Mouse (Mus musculus): ENCODE data around the gene Ankrd63. TPM values are rescaled to one million over a fixed set of nuclear protein-coding genes. Genes with fewer than 3 reads are reported as not detected.

The Ankrd63 gene
- polyA plus RNA-seq, 1 experiment from 2014 or later, result 2.1 TPM

- Histone ChIP-seq H3K36me3 (ENCODE audit: control insufficient read depth, insufficient read depth, low read length) (peaks cover 6% of the 10 kb centered on the region; the same call in 1 of the 2 replicates), H3K4me2 (ENCODE audit: low read length) (no peak overlapping the region), H3K27me3 (ENCODE audit: control insufficient read depth, insufficient read depth, low read length) (peaks cover 43% of the 10 kb centered on the region), H3K27ac (replicated peaks in 1 of 2; ENCODE audit: control insufficient read depth in 1 of 2, insufficient read depth in 1 of 2, low read depth in 2 of 2, low read length in 2 of 2) (peak overlapping the region; percentile 20 to 37; a peak in 1 of 4 replicates), H3K9me3 (ENCODE audit: control insufficient read depth, low read length) (no peaks in the 10 kb centered on the region), H3K4me1 (ENCODE audit: control insufficient read depth in 2 of 2, insufficient read depth in 2 of 2, low read length in 2 of 2) (peaks cover 36 to 42% of the 10 kb centered on the region in 2 experiments), H3K4me3 (ENCODE audit: control insufficient read depth in 1 of 2, insufficient read depth in 1 of 2, low read depth in 1 of 2, low read length in 2 of 2) (no peak overlapping the region), H3K9ac (ENCODE audit: low read length) (no peak overlapping the region)
- 39% methylated on average over 7 of the region's 7 CpGs for WGBS
- no peak for ATAC-seq (ENCODE audit: insufficient number of reproducible peaks, insufficient read depth, low FRiP score, low read depth)
These were observed 5.8 kb downstream of the Ankrd63 start for GRCm38 (mm10) chr2:118697955-118698354.

GRCm38 (mm10) chr2:118697311-118697877 is 6.4 kb downstream of the Ankrd63 start:
- 31% methylated on average over 5 of the region's 5 CpGs for WGBS
- Histone ChIP-seq H3K9ac (ENCODE audit: low read length) (no peak overlapping the region), H3K4me3 (ENCODE audit: control insufficient read depth in 1 of 2, insufficient read depth in 1 of 2, low read depth in 1 of 2, low read length in 2 of 2) (no peak overlapping the region), H3K4me1 (ENCODE audit: control insufficient read depth in 2 of 2, insufficient read depth in 2 of 2, low read length in 2 of 2) (peaks cover 32 to 38% of the 10 kb centered on the region in 2 experiments), H3K4me2 (ENCODE audit: low read length) (0 out of 2 replicates have a peak overlapping the region, but pooled peaks have one; percentile 6), H3K27ac (replicated peaks in 1 of 2; ENCODE audit: control insufficient read depth in 1 of 2, insufficient read depth in 1 of 2, low read depth in 2 of 2, low read length in 2 of 2) (no peak overlapping the region), H3K27me3 (ENCODE audit: control insufficient read depth, insufficient read depth, low read length) (peaks cover 37% of the 10 kb centered on the region), H3K9me3 (ENCODE audit: control insufficient read depth, low read length) (no peaks in the 10 kb centered on the region), H3K36me3 (ENCODE audit: control insufficient read depth, insufficient read depth, low read length) (peaks cover 6% of the 10 kb centered on the region; the same call in 1 of the 2 replicates)
- no peak for ATAC-seq (ENCODE audit: insufficient number of reproducible peaks, insufficient read depth, low FRiP score, low read depth)

- peaks cover 6% of the 10 kb centered on the region; the same call in 1 of the 2 replicates for H3K36me3 ChIP-seq (ENCODE audit: control insufficient read depth, insufficient read depth, low read length)
- no peak overlapping the region for H3K9ac ChIP-seq (ENCODE audit: low read length)
- no peaks in the 10 kb centered on the region for H3K9me3 ChIP-seq (ENCODE audit: control insufficient read depth, low read length)
- WGBS, result 37% methylated on average over 21 of the region's 21 CpGs
- H3K27ac ChIP-seq (replicated peaks in 1 of 2; ENCODE audit: control insufficient read depth in 1 of 2, insufficient read depth in 1 of 2, low read depth in 2 of 2, low read length in 2 of 2), result no peak overlapping the region
- peaks cover 29 to 35% of the 10 kb centered on the region in 2 experiments for H3K4me1 ChIP-seq (ENCODE audit: control insufficient read depth in 2 of 2, insufficient read depth in 2 of 2, low read length in 2 of 2)
- H3K27me3 ChIP-seq (ENCODE audit: control insufficient read depth, insufficient read depth, low read length), result peaks cover 30% of the 10 kb centered on the region
- H3K4me3 ChIP-seq (ENCODE audit: control insufficient read depth in 1 of 2, insufficient read depth in 1 of 2, low read depth in 1 of 2, low read length in 2 of 2), result no peak overlapping the region
- 0 out of 2 replicates have a peak overlapping the region, but pooled peaks have one; percentile 6 for H3K4me2 ChIP-seq (ENCODE audit: low read length)
- ATAC-seq (ENCODE audit: insufficient number of reproducible peaks, insufficient read depth, low FRiP score, low read depth), result no peak
These were observed 7.1 kb downstream of the Ankrd63 start for GRCm38 (mm10) chr2:118696451-118697308.

GRCm38 (mm10) chr2:118695677-118696232 is 8.0 kb downstream of the Ankrd63 start:
- Histone ChIP-seq H3K36me3 (ENCODE audit: control insufficient read depth, insufficient read depth, low read length) (peaks cover 6% of the 10 kb centered on the region; the same call in 1 of the 2 replicates), H3K4me3 (ENCODE audit: control insufficient read depth in 1 of 2, insufficient read depth in 1 of 2, low read depth in 1 of 2, low read length in 2 of 2) (no peak overlapping the region), H3K4me2 (ENCODE audit: low read length) (no peak overlapping the region), H3K9me3 (ENCODE audit: control insufficient read depth, low read length) (no peaks in the 10 kb centered on the region), H3K27ac (replicated peaks in 1 of 2; ENCODE audit: control insufficient read depth in 1 of 2, insufficient read depth in 1 of 2, low read depth in 2 of 2, low read length in 2 of 2) (no peak overlapping the region), H3K4me1 (ENCODE audit: control insufficient read depth in 2 of 2, insufficient read depth in 2 of 2, low read length in 2 of 2) (peaks cover 24 to 28% of the 10 kb centered on the region in 2 experiments), H3K9ac (ENCODE audit: low read length) (no peak overlapping the region), H3K27me3 (ENCODE audit: control insufficient read depth, insufficient read depth, low read length) (peaks cover 22% of the 10 kb centered on the region)
- WGBS, result 29% methylated on average over 11 of the region's 11 CpGs
- no peak for ATAC-seq (ENCODE audit: insufficient number of reproducible peaks, insufficient read depth, low FRiP score, low read depth)

GRCm38 (mm10) chr2:118693370-118693966 is 10.3 kb downstream of the Ankrd63 start:
- Histone ChIP-seq H3K27me3 (ENCODE audit: control insufficient read depth, insufficient read depth, low read length) (peaks cover 13% of the 10 kb centered on the region; the same call in 1 of the 2 replicates), H3K9me3 (ENCODE audit: control insufficient read depth, low read length) (no peaks in the 10 kb centered on the region)

GRCm38 (mm10) chr2:118689875-118690274 is 13.9 kb downstream of the Ankrd63 start:
- no peak for ATAC-seq (ENCODE audit: insufficient number of reproducible peaks, insufficient read depth, low FRiP score, low read depth)
- Histone ChIP-seq H3K36me3 (ENCODE audit: control insufficient read depth, insufficient read depth, low read length) (peaks cover 6% of the 10 kb centered on the region; the same call in 1 of the 2 replicates), H3K4me2 (ENCODE audit: low read length) (no peak overlapping the region), H3K9me3 (ENCODE audit: control insufficient read depth, low read length) (no peaks in the 10 kb centered on the region), H3K27me3 (ENCODE audit: control insufficient read depth, insufficient read depth, low read length) (peaks cover 4% of the 10 kb centered on the region; the same call in 1 of the 2 replicates), H3K4me1 (ENCODE audit: control insufficient read depth in 2 of 2, insufficient read depth in 2 of 2, low read length in 2 of 2) (peaks cover 3 to 12% of the 10 kb centered on the region in 2 experiments; a peak in 3 of 4 replicates), H3K9ac (ENCODE audit: low read length) (no peak overlapping the region), H3K27ac (replicated peaks in 1 of 2; ENCODE audit: control insufficient read depth in 1 of 2, insufficient read depth in 1 of 2, low read depth in 2 of 2, low read length in 2 of 2) (no peak overlapping the region), H3K4me3 (ENCODE audit: control insufficient read depth in 1 of 2, insufficient read depth in 1 of 2, low read depth in 1 of 2, low read length in 2 of 2) (no peak overlapping the region)
- 67% methylated on average over 10 of the region's 10 CpGs for WGBS

More at GRCm38 (mm10) chr2:118693370-118693966, 10.3 kb downstream of the Ankrd63 start:
- ATAC-seq (ENCODE audit: insufficient number of reproducible peaks, insufficient read depth, low FRiP score, low read depth), result no peak
- H3K9ac ChIP-seq (ENCODE audit: low read length), result no peak overlapping the region
- 83% methylated on average over 19 of the region's 19 CpGs for WGBS
- H3K4me2 ChIP-seq (ENCODE audit: low read length), result no peak overlapping the region
- peaks cover 19 to 24% of the 10 kb centered on the region in 2 experiments for H3K4me1 ChIP-seq (ENCODE audit: control insufficient read depth in 2 of 2, insufficient read depth in 2 of 2, low read length in 2 of 2)
- no peak overlapping the region for H3K4me3 ChIP-seq (ENCODE audit: control insufficient read depth in 1 of 2, insufficient read depth in 1 of 2, low read depth in 1 of 2, low read length in 2 of 2)
- no peak overlapping the region for H3K27ac ChIP-seq (replicated peaks in 1 of 2; ENCODE audit: control insufficient read depth in 1 of 2, insufficient read depth in 1 of 2, low read depth in 2 of 2, low read length in 2 of 2)
- H3K36me3 ChIP-seq (ENCODE audit: control insufficient read depth, insufficient read depth, low read length), result peaks cover 6% of the 10 kb centered on the region; the same call in 1 of the 2 replicates

GRCm38 (mm10) chr2:118687791-118688190 is 16.0 kb downstream of the Ankrd63 start:
- H3K9ac ChIP-seq (ENCODE audit: low read length), result no peak overlapping the region
- H3K9me3 ChIP-seq (ENCODE audit: control insufficient read depth, low read length), result no peaks in the 10 kb centered on the region
- ATAC-seq (ENCODE audit: insufficient number of reproducible peaks, insufficient read depth, low FRiP score, low read depth), result no peak
- no peaks in the 10 kb centered on the region for H3K27me3 ChIP-seq (ENCODE audit: control insufficient read depth, insufficient read depth, low read length)
- no peak overlapping the region for H3K4me3 ChIP-seq (ENCODE audit: control insufficient read depth in 1 of 2, insufficient read depth in 1 of 2, low read depth in 1 of 2, low read length in 2 of 2)
- H3K4me2 ChIP-seq (ENCODE audit: low read length), result no peak overlapping the region
- H3K36me3 ChIP-seq (ENCODE audit: control insufficient read depth, insufficient read depth, low read length), result no peaks in the 10 kb centered on the region
- peaks cover 7 to 18% of the 10 kb centered on the region in 2 experiments for H3K4me1 ChIP-seq (ENCODE audit: control insufficient read depth in 2 of 2, insufficient read depth in 2 of 2, low read length in 2 of 2)
- H3K27ac ChIP-seq (replicated peaks in 1 of 2; ENCODE audit: control insufficient read depth in 1 of 2, insufficient read depth in 1 of 2, low read depth in 2 of 2, low read length in 2 of 2), result no peak overlapping the region
- 92% methylated on average over 3 of the region's 3 CpGs for WGBS

Data from heart, embryonic 14.5 days (tissue).